Mouse (Mus musculus) brown adipose tissue, adult 24 weeks (tissue): ENCODE measurements at regions not wholly inside any gene's neighbourhood (a gene's known extent, or its start where the extent isn't known, plus 50 kb on each side); places are given as distances from the start of the nearest gene placed in this dataset.

Experiments
- H3K27ac ChIP-seq: fragments of 200-500 bp; replicated peaks from 2 replicates; pipeline ENCODE4 v1.5.1; 2012; ENCODE audit warnings: low read depth, mild to moderate bottlenecking, low read length
- H3K4me1 ChIP-seq: fragments of 200-500 bp; 2 replicates; pipeline ENCODE4 v1.6.1; 2012; ENCODE audit warnings: low read length, mixed read lengths; ENCODE audit not compliant: control insufficient read depth, insufficient read depth, insufficient read length
- H3K4me3 ChIP-seq: fragments of 200-500 bp; 2 replicates; pipeline ENCODE4 v1.5.1; 2012; ENCODE audit warnings: low read depth, mild to moderate bottlenecking, low read length, moderate library complexity; ENCODE audit not compliant: insufficient read depth

GRCm38 (mm10) chr1:92776353-92776752, 55.1 kb upstream of the Gpc1 start:
- H3K4me3 ChIP-seq, result no peak overlapping the region
- no peak overlapping the region for H3K27ac ChIP-seq
- no peaks in the 10 kb centered on the region for H3K4me1 ChIP-seq

- Histone ChIP-seq H3K4me1 (no peaks in the 10 kb centered on the region), H3K27ac (no peak overlapping the region), H3K4me3 (no peak overlapping the region)
Observed at GRCm38 (mm10) chr1:92775908-92776307, 55.5 kb upstream of the Gpc1 start.

GRCm38 (mm10) chr1:92774743-92775692, 56.4 kb upstream of the Gpc1 start:
- H3K4me1 ChIP-seq, result no peaks in the 10 kb centered on the region
- no peak overlapping the region for H3K27ac ChIP-seq
- peak overlapping the region; percentile 38 for H3K4me3 ChIP-seq

- H3K27ac ChIP-seq, result no peak overlapping the region
Observed at GRCm38 (mm10) chr1:92774006-92774405, 57.4 kb upstream of the Gpc1 start.

GRCm38 (mm10) chr1:92772784-92773113, 58.7 kb upstream of the Gpc1 start:
- Histone ChIP-seq H3K27ac (no peak overlapping the region), H3K4me3 (no peak overlapping the region), H3K4me1 (no peaks in the 10 kb centered on the region)

More at GRCm38 (mm10) chr1:92774006-92774405, 57.4 kb upstream of the Gpc1 start:
- Histone ChIP-seq H3K4me1 (no peaks in the 10 kb centered on the region), H3K4me3 (no peak overlapping the region)

GRCm38 (mm10) chr1:92772101-92772783, 59.2 kb upstream of the Gpc1 start:
- no peak overlapping the region for H3K27ac ChIP-seq
- H3K4me1 ChIP-seq, result no peaks in the 10 kb centered on the region
- no peak overlapping the region for H3K4me3 ChIP-seq

GRCm38 (mm10) chr1:92769696-92770095, 61.7 kb upstream of the Gpc1 start:
- Histone ChIP-seq H3K4me1 (no peaks in the 10 kb centered on the region), H3K27ac (no peak overlapping the region)

GRCm38 (mm10) chr1:92769156-92769555, 62.3 kb upstream of the Gpc1 start:
- no peaks in the 10 kb centered on the region for H3K4me1 ChIP-seq
- H3K27ac ChIP-seq, result no peak overlapping the region

More at GRCm38 (mm10) chr1:92769696-92770095, 61.7 kb upstream of the Gpc1 start:
- H3K4me3 ChIP-seq, result no peak overlapping the region

GRCm38 (mm10) chr1:92766496-92766895, 64.9 kb upstream of the Gpc1 start:
- H3K4me3 ChIP-seq, result no peak overlapping the region
- no peaks in the 10 kb centered on the region for H3K4me1 ChIP-seq
- H3K27ac ChIP-seq, result no peak overlapping the region

More at GRCm38 (mm10) chr1:92769156-92769555, 62.3 kb upstream of the Gpc1 start:
- no peak overlapping the region for H3K4me3 ChIP-seq

- H3K4me1 ChIP-seq, result no peaks in the 10 kb centered on the region
- H3K27ac ChIP-seq, result no peak overlapping the region
- H3K4me3 ChIP-seq, result no peak overlapping the region
Observed at GRCm38 (mm10) chr1:92754793-92755488, 76.5 kb upstream of the Gpc1 start.

- no peaks in the 10 kb centered on the region for H3K4me1 ChIP-seq
- H3K4me3 ChIP-seq, result no peak overlapping the region
Observed at GRCm38 (mm10) chr1:92751700-92752136, 79.7 kb upstream of the Gpc1 start.

GRCm38 (mm10) chr1:92749475-92749874, 82.0 kb upstream of the Gpc1 start:
- no peaks in the 10 kb centered on the region for H3K4me1 ChIP-seq
- no peak overlapping the region for H3K4me3 ChIP-seq
- H3K27ac ChIP-seq, result no peak overlapping the region

More at GRCm38 (mm10) chr1:92751700-92752136, 79.7 kb upstream of the Gpc1 start:
- H3K27ac ChIP-seq, result no peak overlapping the region

GRCm38 (mm10) chr1:92745284-92745683, 86.2 kb upstream of the Gpc1 start:
- Histone ChIP-seq H3K4me1 (no peaks in the 10 kb centered on the region), H3K4me3 (no peak overlapping the region), H3K27ac (no peak overlapping the region)

- Histone ChIP-seq H3K4me1 (no peaks in the 10 kb centered on the region), H3K4me3 (no peak overlapping the region), H3K27ac (no peak overlapping the region)
Observed at GRCm38 (mm10) chr1:92744528-92745241, 86.8 kb upstream of the Gpc1 start.
